Mouse (Mus musculus) ovary, adult 18-20 months (tissue): Measurements from ENCODE around the gene Med26.

ENCODE experiments used
- DNase-seq: peaks from one replicate; pipeline ENCODE4 v3.0.0; 2022; ENCODE audit warnings: low spot score, mixed read lengths

Gene Med26

DNA sequence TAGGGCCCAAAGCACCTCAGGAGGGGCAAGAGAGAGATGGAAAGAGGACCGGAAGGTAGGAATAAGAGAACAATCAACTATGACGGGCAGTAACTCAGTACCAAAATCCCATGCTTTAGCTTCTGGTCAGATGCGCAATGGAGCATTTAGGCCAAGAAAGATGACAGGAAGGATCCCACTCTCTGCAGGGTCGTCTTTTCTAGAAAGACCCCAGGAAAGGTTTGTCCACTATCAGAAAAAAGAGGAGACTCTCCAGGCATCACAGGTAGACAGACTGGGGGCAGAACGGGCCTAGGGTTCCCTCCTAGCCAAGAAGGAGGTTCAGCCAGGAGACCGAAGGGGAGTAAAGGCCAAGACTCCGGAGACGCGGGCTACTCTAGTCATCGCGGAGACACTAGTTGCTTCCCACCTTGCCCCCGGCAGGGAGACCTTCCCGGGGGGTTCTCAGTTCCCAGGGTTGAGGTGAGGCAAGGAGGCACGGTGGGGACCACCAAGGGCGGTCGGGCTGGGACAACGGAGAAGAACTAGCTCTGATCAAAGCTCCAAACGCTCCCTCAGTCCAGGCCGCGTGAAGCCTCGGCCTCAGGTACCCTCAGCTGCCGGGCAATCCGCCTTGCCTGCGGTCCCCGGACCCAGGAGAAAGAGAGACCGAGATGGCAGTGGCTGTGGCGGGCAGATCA lies 808 bp downstream of the Med26 start:
- DNase-seq = no peak

DNA sequence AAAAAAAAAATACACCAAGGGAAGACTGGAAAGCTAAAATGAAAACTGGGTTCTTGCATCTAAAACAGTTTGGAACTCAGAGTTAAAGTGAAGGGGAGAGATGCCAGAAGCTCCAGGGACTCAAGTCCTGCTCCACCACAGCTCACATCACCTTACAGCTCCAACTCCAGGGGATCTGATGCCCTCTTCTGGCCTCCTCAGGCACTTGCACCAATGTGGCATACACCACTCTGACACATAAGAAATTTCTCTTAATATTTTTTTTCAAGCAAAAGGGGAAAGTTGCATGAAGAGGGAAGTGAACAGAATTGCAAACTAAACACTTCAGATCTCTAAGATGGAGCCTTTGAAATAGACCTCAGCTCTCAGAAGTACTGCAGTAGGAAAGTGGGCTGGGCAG lies 8.8 kb downstream of the Med26 start:
- DNase-seq = no peak

DNA sequence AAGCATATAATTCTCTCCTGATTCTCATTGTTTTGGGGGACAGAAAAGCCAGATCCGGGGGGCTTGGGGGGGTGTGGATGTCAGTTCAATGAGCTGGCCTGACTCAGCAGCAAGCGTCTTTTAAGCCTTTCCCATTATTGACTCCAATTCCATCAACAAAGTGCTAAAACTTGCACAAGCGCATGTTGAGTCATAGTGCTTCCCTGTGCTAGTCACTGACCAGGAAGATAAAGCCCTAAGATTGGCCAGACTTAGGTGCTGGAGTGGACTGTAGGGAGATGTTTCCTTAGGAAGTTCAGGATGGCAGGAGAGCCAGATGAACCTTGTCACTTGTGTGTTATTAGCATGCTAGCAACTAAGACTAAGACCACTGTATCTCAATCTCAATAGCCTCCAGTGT lies 13.2 kb downstream of the Med26 start:
- DNase-seq = no peak

DNA sequence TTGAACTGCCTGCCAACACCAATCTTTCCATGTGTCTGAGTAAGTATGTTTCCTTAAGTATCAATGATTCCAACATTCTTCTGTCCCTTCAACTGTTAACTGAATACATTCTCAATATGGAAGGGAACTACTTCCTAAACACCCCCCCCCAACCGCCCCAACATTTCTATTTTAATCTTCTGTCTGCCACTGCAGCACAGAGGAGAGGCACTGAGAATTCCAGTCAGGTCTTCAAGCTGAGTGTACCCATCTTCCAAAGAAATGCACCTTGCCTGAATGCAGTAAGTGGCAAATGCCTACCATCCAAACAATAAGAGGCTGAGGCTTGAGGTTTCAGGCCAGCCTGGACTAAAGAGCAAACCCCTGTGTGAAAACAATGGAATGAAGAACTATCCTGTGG lies 16.0 kb downstream of the Med26 start:
- no peak for DNase-seq

DNA sequence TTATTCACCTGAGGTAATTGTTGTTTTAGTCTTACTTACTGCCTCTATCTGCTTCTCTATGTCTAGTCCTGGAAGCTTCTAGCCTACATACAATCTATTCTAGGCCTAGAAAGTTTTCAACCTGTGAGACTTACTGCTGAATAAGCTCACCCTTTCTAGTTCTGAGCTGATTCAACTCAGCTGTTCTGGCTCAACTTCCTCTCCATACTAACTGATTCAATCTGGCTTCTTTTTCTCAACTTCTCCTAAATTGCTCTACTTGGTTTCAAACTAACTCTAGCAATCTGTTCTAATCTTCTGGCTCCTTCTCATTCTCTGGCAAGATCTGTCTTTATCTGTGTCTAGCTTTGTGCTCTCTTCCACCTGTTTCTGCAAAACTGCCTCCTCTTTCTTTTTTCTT lies 26.2 kb downstream of the Med26 start:
- no peak for DNase-seq

DNA sequence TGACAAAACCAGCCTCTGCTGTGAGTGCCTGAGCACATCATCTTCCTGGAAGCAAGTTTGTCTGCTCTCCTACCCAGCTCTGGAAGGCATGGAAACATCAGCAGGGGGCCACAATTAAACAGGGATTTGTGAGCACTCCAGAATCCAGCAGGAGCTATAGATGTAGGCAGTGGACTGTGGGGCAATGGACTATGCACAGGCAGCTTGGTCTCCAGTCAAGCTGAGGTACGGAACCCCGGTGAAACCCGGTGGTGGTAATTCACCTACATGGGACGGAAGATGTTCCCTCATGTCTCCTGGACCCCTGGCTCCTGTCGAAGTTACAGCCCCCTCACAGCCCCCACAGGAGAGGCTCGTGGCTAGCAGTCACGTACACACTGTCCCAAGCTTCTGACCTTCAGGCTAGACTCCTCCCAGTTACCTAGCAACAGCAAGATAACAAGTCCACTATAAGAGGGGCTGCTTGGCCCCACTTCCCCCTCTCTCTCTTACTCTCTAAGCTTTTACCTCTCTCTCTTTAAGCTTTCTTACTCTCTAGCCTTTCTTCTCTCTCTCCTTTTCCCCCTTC lies 30.6 kb downstream of the Med26 start:
- DNase-seq = no peak

DNA sequence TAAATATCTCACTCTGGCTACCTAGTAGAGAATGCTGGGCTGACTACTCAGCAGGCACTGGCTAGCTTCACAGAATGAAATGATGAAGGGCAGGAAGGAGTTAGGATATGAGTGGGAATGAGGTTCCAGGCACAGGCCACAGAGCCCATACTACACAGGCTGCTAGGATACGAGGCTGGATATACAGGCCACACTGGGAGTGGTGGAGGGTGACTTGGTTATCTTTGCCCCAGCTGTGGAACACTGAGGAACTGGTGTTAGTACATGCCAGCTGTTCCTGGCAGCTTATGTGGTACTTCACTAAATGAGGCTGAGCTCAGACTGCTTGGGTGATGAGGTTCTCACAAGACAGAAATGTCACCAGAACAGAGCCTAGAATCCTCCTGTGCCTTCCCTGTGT lies 34.9 kb downstream of the Med26 start:
- DNase-seq = no peak

DNA sequence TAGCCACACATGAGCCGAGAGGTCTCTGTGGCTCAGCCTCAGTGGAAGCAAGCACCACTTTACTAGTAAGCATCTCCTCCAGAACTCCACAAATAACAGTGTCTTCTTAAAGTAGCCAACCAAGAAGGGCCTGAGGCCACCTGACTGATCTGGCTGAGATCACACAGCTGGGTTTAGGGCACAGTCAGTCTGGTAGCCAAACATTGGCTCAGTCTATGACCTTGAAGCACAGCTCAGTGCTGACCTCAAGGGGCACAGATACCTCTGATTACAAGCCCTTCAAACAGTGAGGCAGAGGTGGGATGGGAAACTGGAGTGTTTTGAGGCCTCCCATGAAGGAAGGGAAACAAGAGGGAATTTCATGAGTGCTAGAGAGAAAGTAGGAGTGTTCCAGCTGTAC lies 35.4 kb downstream of the Med26 start:
- no peak for DNase-seq

DNA sequence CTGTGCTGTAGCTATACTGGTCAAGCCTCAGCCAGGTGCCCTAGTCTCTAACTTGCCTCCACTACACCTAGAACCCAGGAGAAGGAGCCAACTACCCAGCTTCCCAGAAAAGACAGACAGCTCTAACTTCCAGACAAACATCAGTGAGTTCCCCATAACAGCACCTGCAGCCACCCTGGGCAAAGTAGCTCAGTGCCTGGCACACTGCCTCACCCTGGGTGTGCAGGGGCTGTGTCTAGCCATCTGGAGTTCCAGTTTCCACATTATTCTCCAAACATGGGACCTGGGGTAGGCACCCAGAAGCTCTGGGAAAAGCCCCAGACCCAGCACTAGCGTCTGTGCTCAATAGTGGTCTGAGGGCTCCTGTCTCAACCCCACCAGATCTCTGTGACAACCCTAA lies 40.6 kb downstream of the Med26 start:
- no peak for DNase-seq

DNA sequence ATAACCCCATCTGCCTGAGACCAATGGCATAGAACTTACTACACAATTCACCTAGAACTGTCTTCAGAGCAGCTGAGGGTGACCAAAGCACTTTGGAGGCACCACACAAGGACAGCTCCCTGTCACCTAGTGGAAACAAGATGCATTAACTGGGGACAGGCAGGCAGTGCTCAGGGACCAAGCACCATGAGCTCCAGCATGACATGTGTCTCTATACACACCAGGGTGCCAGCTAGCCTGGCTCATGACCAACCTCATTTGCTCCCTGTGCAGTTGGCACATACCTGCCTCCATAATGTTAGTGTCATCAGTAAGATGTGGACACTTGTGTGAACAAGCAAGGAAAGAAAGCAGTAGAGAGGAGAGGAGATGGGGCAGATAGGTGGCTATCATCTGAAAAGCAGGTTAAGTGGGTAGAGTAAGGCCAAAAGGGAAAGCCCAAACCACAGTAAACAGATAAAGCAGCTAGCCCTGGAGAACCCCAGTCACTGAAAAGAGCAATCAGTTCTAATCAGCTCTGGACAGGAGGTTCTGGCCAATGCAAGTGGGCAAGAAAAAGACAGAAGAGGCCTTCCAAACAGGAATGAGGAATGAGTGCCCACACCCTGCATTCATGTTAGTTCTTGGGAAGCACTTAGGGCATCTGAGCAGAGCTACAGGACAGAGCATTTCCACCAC lies 43.3 kb downstream of the Med26 start:
- DNase-seq = no peak

DNA sequence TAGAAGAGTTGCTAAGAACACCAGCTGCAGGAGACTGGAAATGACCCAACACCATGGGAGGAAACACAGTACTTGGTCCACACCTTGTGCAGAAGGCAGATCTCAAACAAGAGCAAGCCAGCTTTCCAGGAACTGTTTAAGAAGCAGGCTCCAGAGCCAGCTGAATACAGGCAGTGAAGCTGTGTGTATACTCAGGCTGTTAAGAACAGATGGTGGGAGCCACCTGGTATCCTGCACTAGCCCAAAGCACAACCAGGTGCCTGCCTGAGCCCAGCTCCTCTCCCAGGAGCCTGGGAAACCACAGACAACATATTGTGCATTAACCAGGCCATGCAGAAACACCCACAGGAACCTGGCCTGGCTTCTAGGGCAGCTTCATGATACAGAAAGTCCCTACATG lies 43.9 kb downstream of the Med26 start:
- DNase-seq = no peak

DNA sequence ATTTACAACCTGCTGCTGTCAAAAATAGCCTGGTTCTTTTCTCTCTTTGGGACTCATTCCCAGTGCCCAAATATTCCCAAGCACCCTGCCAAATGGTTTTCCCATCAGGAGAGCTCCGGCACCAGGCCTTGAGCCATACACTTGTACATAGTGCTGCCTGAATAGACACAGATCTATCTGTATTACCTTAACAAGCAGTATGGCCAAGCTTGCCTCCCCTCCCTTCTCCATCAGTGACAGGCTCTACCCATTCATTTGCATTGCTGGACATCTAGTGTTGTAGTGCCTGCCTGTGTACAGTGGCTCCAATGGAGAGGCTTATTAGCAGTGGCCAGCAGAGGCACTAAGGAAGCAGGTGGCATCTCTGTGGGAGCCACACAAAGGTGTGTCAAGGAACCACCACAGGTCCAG lies 47.5 kb downstream of the Med26 start:
- no peak for DNase-seq

DNA sequence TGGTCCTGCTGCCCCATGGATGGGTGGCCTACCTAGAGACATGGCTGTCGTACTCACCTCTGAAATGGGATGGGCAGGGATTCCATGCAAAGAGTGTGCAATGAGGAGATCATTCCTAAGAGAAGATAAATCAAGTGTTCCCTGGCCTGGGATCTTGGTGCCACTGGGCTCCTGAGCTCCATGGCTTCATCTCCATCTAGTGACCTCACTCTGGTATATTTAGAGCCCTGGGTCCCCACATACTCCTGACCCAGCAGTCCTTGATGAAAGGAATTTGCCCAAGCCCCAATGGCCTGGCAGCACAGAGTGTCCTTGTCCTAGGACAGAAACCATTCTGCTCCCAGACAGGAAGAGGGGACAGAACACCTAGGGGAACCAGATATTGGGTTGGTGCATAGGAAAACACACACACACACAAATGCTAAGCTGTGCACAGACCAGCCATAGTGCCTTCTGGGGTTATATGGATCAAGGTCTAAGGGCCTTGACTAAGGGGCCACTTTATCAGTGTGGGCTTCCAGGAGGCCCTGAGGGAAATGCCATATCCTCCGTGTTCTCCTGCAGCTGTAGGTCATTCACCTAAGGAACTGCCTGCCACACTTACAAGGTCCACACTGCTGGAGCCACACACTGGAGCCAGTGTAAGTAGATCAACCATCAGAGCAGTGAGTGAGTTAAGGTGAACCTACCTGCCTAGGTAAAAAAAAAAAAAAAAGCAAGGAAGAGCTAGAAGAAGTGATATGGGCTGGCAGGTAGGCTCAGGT lies 48.4 kb downstream of the Med26 start:
- no peak for DNase-seq

DNA sequence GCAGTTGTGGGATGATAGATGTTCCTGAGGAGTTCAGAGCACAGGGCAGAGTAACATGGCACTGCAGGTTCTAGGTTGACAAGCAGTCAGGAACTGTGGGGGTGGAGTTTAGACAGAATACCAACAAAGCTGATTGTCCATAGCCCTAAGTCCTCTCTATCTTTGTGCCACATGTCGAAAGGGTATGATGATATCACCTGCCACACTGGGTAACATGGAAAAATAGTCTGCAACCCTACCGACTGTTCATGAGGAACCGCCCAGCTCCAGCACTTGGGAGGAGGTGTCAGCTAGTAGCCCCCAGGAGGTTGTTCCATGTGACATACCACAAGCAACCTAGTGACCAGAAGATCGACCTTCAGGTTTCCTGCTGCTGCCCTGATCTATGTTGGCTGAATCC lies 49.5 kb downstream of the Med26 start:
- no peak for DNase-seq

DNA sequence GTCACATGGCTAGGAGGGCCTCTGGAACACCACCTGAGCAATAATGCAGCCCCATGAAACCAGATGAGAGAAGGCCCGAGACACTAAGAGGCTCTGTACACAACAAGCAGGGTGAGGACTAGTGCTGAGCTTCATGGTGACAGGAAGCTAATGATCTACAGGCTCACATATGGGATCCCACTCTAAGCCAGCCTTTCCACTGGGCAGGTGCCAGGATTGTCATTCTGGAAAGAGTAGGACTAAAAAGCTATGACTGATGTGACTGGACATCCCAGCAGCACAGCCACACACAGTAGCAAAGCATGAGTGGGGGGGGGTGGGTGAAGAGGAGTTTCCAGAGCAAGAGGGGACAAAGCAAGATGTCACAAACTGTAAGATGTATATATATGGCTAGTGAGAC lies 50.2 kb downstream of the Med26 start:
- no peak for DNase-seq

DNA sequence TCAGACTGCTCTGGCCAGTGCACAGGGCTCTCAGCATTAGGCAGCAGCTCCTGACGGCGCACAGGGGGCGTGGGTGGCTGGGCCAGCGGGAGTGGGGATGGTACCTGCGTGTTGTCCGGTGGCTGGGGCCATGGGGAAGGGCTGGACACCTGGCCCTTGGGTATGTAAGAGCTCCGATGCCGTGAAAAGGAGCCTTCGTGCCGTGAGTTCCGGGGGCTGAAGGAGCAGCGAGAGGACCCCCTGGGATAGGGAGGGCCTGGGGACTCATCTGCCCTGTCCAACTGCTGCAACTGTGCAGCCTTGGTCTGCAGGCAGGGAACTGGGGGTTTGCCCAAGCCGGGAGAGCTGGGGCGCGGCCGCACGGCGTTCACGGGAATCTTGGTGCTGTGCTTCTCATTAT lies 51.9 kb downstream of the Med26 start:
- DNase-seq = no peak

DNA sequence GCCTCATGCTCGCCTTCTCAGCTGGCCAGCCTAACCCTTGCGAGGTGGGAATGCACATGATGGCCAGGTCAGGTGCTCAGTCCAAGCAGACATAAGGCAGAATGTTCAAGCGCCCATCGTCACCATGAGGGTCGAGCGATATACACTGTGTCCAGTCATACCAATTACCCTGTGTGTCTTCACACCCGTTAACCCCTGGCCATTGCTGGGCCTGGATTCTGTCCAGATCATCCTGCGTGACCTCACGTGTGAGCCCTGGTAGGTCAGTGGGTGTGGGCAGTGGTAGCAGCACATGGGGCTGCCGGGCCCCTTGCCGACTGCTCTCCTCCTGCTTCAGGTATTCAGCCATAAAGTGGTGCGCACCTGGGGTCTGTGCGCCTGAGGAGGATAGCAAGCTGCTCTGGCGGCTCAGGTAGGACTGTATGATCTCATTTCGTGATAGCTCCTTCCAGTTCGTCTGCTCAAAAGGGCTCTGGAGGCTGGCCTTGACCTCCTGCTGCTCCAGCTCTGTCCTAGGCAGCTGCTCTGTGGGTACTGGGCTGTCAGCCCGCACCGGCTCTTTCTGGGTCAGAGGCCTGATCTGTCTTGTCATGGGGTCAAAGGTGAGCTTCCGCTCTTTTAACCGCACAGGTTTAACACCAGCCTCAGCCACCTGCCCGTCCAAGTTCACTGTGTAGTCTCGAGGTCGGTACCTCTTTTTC lies 52.5 kb downstream of the Med26 start:
- DNase-seq = no peak

DNA sequence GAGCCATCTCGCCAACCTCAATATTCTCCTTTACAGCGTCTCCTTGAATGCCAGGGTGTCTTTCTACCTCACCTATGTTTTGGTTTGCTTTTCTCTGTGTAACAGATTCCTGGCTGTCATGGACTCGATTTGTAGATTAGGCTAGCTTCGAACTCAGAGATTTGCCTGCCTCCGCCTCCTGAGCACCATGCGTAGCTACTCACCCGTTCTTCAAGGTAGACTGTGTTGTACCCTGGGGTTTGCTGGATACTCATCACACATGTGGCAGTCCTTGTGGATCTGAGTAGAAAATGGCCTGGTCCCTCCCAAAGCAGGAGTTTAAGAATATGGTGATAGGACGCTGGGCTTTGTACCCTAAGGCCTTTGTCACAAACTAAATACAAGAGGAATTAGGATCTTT lies 54.7 kb downstream of the Med26 start:
- DNase-seq = no peak

DNA sequence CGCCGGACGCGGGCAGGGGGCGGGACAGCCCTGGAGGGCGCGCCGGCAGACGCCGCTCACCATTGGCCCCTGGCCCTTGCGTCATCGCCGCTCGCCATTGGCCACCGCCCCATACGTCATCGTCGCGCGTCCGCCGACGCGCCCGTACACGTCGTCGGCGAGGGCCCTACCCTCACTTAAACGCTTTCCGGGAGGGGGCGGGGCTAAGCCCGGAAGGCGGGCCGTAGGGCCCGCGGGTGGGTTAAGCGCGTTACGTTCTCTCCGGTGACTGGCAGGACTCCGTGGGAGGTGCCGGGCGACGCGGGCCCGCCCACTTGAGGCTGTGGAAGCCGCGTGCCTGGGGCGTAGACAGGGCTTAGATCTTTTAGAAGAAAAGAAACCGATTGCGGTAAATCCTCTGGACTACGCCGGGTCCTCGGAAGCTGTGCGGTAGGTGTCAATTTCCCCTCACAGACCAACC lies 55.4 kb downstream of the Med26 start:
- peak; percentile 99 for DNase-seq

DNA sequence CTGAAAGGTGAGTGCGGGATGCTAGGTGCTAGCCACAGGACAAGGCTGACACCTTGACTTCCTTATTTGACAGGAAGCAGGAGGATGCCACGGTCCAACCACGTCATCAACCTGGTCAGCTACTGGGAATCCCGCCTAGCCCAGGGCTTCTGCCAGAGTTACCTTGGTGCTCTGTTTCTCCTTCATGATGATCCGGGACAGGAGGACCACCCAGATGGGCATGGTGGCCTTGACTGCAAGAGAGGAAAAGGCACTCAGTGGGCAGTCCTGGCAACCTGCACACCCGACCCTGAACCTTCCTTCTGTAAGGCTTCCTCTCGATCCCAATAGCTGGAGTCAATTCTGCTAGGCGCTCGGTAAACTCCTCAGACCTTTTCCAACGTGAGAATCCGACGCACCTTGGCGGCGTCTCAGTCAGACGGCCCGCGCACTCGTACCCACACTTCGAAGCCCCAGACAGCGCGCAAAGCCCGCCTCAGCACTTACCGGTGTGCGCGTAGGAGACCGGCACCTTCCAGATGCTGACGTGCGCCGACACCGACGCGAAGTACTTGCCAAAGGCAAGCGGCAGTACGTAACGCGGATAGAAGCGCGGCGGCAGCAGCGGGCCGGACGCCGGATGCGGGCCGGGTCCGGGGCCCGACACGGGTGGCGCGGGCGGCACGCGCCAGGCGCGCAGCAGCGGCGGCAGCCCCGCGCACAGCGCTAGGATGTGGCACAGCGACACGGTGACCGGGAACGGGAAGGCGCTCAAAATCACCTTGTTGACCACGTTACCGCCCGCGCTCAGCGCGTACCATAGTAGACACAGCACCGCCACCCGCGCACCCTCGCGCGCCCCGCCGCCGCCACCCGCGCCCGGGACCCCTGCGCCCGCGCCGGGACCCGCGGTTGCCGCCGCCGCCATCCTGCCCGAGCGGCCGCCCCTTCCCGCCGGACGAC lies 56.1 kb downstream of the Med26 start, which contains the start of gene Slc35e1:
Slc35e1 (minus strand) TSS at position 935 of the 942 bp plus-strand sequence.
- no peak for DNase-seq

DNA sequence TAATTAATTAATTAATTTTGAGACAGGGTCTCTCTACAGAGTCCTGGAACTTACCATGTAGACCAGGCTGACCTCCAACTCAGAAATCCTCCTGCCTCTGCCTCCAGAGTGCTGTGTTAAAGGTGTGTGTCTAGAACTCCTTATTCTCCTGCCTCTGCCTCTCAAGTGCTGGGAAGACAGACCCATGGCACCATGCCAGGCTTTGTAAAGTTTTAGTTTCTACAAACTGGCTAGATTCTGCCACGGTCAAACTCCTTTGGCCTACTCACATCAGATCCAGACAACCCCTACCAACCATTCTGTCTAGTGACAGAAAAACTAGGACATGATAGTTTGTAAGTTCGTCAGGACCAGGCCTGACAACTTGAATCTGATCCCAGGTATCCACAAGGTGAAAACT lies 57.1 kb downstream of the Med26 start:
- DNase-seq = no peak
